Mouse (Mus musculus) layer of hippocampus, postnatal 14 days (tissue): ENCODE data around the gene Mrpl39. TPM values are rescaled to one million over a fixed set of nuclear protein-coding genes. Genes with fewer than 3 reads are reported as not detected.

Source experiments
- DNase-seq, 2 experiments: peaks; one replicate each; pipeline ENCODE4 v3.0.0; 2021 to 2022; ENCODE audit warnings: low spot score in 2 of 2, mixed read lengths in 1 of 2
- microRNA-seq, 2 experiments: library from miRNA; unstranded; fragments of <30 nt; microRNA quantifications; one replicate each; pipeline ENCODE4 v1.2.0; 2021
- total RNA-seq, 2 experiments: library from RNA; stranded (reverse); gene quantifications; 2 replicates each; pipeline ENCODE4 v1.2.3; 2021

The Mrpl39 gene
- total RNA-seq, 2 experiments from 2014 or later = 21.3 to 22.8 TPM

DNA sequence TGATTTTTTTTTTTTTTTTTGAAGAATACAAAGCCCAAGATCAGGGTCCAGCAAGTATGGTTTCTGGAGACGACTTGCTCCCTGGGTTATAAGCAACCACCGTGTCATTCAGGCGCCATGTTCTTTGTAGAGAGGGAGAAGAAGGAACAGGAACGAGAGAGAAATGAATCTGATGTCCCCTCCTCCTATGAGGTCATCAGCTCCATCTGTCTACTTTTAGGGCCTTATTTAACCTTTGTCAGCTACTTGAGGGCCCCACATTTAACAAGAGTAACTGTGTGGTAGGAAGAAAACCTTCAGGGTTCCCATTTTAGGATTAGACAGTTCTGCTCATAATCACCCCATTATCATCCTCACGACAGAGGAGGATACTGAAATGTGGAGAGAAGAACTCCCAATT lies 34.5 kb downstream of the Mrpl39 start:
- no peak for DNase-seq

DNA sequence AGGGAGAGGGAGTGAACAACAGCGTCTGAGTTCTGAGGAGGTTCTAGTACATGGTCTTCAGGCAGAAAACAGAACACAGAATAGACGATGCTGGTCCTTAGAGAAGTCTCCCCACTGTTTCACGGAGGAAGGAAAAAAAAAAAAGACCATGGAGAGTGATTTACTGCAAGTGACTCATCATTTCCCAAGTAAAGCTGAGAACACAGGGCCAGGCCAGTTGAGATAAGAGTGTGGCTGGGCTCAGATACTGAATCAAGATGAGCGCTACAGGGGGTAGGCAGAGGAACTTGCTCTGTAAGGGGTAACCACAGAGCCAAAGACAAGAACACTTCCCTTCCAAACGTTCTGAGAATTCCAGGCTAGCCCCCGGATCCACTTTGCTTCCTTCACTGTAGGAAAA lies 36.8 kb downstream of the Mrpl39 start:
- DNase-seq = no peak

DNA sequence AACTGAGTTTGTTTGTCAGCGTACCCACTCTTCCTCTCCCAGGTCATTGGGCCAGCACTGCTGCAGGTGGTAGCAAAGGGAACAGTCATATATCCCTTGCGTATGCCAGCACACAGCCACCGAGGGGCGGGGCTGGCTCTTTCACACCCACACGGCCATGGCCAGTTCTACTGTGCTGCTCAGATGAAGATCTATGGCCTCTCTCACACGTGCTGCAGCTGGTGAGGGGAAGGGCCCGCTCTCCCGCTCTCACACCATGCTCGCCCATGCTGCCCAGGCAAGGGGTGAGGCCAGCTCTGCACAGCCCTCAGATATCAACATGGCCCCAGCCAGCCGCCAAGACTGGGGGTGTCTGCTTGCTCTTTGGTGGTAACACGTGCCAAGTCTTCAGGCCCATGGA lies 39.4 kb downstream of the Mrpl39 start:
- DNase-seq = no peak

DNA sequence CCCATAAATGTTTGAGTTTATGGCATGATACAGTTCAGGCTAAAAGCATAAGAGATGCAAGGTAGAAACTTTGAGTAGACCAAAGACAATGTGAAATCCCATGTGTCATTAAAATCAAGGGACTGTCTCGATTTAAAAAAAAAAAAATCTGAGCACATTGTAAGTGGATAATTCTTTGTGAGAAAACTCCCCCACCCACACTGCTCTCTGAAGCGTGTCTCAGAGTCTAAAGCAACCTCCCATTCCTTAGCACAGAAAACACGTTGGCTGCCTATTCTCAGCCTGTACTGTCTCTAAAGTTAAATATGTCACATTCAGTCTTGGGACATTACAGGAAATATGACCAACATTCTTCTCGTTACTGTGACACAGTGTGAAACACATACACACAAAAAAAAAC lies 53.6 kb downstream of the Mrpl39 start:
- DNase-seq = no peak

DNA sequence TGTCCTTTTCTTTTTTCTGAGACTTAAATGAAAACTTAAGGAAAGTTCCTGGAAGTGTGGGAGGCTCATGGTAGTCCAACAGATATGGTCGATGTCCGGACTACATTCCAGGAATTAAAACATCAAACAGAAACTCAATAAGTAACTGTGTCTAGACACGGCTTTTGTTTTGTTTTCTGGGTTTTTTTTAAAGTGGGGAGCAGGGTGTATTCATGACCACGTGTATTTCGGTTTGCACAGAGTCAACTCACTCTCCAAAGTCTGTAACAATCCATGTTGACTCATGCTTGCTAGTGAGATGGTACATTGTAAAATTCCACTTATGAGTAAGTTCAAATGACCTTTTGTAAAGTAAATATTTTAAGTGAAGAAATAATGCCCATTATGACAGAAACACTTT lies 54.8 kb downstream of the Mrpl39 start:
- DNase-seq = no peak

DNA sequence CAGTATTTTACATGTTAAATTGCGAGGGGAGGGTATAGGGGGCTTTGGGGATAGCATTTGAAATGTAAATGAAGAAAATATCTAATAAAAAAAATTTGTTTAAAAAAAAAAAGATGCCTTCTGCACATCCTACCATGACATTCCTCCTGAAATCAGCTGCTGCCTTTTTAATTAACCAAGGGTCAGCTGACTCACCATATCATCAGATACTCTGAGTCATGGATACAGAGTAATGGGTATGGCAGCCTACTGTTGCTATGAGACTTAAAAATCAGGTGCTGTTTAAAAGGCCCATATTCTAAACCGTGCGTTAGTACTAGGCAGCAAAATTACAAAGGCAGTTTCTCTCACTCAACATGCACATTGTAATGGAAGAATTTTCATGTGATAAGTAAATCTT lies 58.2 kb downstream of the Mrpl39 start:
- DNase-seq = no peak

Small RNAs within 50 kb of the gene (microRNA-seq; reads per million reads assigned to microRNA genes)
- gene Mir155 = 40.5 to 89.4 reads per million in 2 experiments

Other genes starting within 250 kb of the Mrpl39 start
- gene A730009L09Rik, start 220.6 kb downstream of the Mrpl39 start, total RNA-seq = 1 to 10 TPM in 1 of 2 experiments, under 1 TPM in 1; 0.60 to 1.7 TPM
- gene Jam2, start 38.4 kb upstream of the Mrpl39 start, total RNA-seq = 10 to 100 TPM; 25.7 to 27.3 TPM
- 10 to 100 TPM; 23.7 to 25.6 TPM for gene Gabpa, start 99.2 kb upstream of the Mrpl39 start, total RNA-seq
- 100 to 1,000 TPM; 348 to 362 TPM for gene Atp5j, start 99.9 kb upstream of the Mrpl39 start, total RNA-seq